Mouse (Mus musculus) CH12F3 (cell line): ENCODE results near the gene Gng12.
"Not testable (repeated sequence)": the region's sequence is repeated elsewhere in the genome, so short reads cannot be mapped to it uniquely, and the experiment has no call there.

Source experiments
- in situ Hi-C: fragments of 300-500 bp; cut with MboI; formaldehyde crosslinking; loops from 2 replicates; pipeline ENCODE4 v1.14.3; 2020; ENCODE audit warnings: low sequenced_read_pairs

Gng12 gene

GRCm38 (mm10) chr6:66988363-66988762 is 92.2 kb downstream of the Gng12 start:
- in situ Hi-C loops: no loop called here

- in situ Hi-C loops: no loop called here
Measured at GRCm38 (mm10) chr6:66989037-66989436, 92.8 kb downstream of the Gng12 start.

- in situ Hi-C loops: no loop called here
Measured at GRCm38 (mm10) chr6:66989518-66989917, 93.3 kb downstream of the Gng12 start.

GRCm38 (mm10) chr6:66992232-66992631 is 96.0 kb downstream of the Gng12 start:
- in situ Hi-C loops: no loop called here

- in situ Hi-C loops: no loop called here
Measured at GRCm38 (mm10) chr6:66992786-66993185, 96.6 kb downstream of the Gng12 start.

GRCm38 (mm10) chr6:66994981-66995380 is 98.8 kb downstream of the Gng12 start:
- in situ Hi-C loops: no loop called here

- in situ Hi-C loops: no loop called here
Measured at GRCm38 (mm10) chr6:66995825-66996224, 99.6 kb downstream of the Gng12 start.

- in situ Hi-C loops: no loop called here
Measured at GRCm38 (mm10) chr6:66996257-66996656, 100.1 kb downstream of the Gng12 start.

- in situ Hi-C loops: no loop called here
Measured at GRCm38 (mm10) chr6:66998645-66999044, 102.4 kb downstream of the Gng12 start.

GRCm38 (mm10) chr6:66999800-67000199 is 103.6 kb downstream of the Gng12 start:
- in situ Hi-C loops: no loop called here

- in situ Hi-C loops: no loop called here
Measured at GRCm38 (mm10) chr6:67009888-67010287, 113.7 kb downstream of the Gng12 start.

GRCm38 (mm10) chr6:67010370-67011216 is 114.4 kb downstream of the Gng12 start:
- in situ Hi-C loops: no loop called here

- in situ Hi-C loops: no loop called here
Measured at GRCm38 (mm10) chr6:67011217-67011518, 115.0 kb downstream of the Gng12 start.

GRCm38 (mm10) chr6:67013293-67013948 is 117.2 kb downstream of the Gng12 start:
- in situ Hi-C loops: no loop called here

GRCm38 (mm10) chr6:67013949-67014678 is 117.9 kb downstream of the Gng12 start:
- in situ Hi-C loops: no loop called here

- in situ Hi-C loops: no loop called here
Measured at GRCm38 (mm10) chr6:67014679-67015075, 118.5 kb downstream of the Gng12 start.

GRCm38 (mm10) chr6:67015739-67016519 is 119.7 kb downstream of the Gng12 start:
- in situ Hi-C loops: no loop called here

GRCm38 (mm10) chr6:67016520-67017111 is 120.4 kb downstream of the Gng12 start:
- in situ Hi-C loops: no loop called here

- in situ Hi-C loops: no loop called here
Measured at GRCm38 (mm10) chr6:67018365-67018764, 122.2 kb downstream of the Gng12 start.

- in situ Hi-C loops: not testable (repeated sequence)
Measured at GRCm38 (mm10) chr6:67019001-67019400, 122.8 kb downstream of the Gng12 start.

- in situ Hi-C loops: no loop called here
Measured at GRCm38 (mm10) chr6:67021308-67021707, 125.1 kb downstream of the Gng12 start.
